Mouse (Mus musculus) ES-E14 (cell line): ENCODE data around the gene Hgf.

ENCODE experiments used
- CHD2 ChIP-seq: IDR thresholded peaks from 2 replicates; pipeline ENCODE4 v1.6.1; 2014; ENCODE audit warnings: mild to moderate bottlenecking, low read depth, low read length, inconsistent platforms
- ZNF384 ChIP-seq: IDR thresholded peaks from 2 replicates; pipeline ENCODE4 v1.6.1; 2012; ENCODE audit warnings: low read depth, low read length, inconsistent platforms

- TF ChIP-seq CHD2 (no peak), ZNF384 (no peak)
These were observed at the start of gene Hgf for GRCm38 (mm10) chr5:16553304-16554047.
